Mouse (Mus musculus) adrenal gland, adult (tissue): ENCODE measurements at regions not wholly inside any gene's neighbourhood (a gene's known extent, or its start where the extent isn't known, plus 50 kb on each side); places are given as distances from the start of the nearest gene placed in this dataset.
"Not testable (repeated sequence)": the region's sequence is repeated elsewhere in the genome, so short reads cannot be mapped to it uniquely, and the experiment has no call there.

Experiments used
- DNase-seq, 2 experiments: peaks; one replicate each; pipeline ENCODE4 v3.0.0; 2022 to 2023; ENCODE audit warnings: low spot score in 1 of 2; ENCODE audit not compliant: inconsistent age in 2 of 2

DNA sequence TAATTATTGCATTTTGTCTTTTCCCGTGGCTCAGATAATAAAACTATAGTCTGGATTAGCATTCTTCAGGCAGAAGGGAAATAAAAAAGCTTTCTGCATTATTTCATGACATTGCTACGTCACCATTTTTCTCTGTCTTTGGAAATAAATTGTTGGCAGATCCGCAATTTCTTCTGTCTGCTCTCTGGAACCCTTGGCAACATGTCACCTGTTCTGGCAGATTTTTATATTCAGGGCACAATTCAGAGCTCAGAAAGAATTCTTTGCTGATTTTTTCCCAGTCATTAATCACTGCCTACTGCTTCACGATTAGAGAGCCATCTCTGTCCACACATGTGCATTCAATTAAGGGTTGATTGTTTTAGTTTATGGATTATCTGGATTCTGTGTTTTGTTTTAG lies 460.5 kb downstream of the Cdh8 start:
- no peak for DNase-seq

DNA sequence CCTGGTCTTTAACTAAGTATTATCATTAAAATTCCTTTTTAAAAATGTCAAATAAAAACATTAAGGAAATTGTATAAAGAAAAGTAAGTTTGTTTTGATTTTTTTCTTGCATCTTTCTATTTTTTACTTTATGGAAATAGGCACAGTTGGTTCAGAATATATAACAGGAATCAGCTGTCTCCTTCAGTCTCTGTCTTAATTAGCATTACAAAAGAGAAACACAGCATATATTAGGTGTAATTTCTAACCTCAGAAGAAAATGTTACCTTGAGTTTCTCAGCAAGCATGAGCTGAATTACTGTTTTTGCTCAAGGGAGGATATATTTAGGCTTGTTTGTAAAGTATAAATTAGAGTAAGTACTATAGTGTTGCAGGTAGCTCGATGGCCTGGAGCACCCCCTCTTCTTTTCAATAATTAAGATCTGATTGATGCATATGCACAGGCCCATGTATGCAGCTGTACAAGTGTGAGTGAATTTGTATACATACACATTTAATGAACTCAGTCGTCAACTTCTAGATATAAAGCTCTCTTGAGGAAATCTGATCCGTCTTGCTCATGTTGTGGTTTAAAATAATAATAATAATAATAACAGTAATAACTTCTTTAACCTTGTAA lies 503.0 kb downstream of the Cdh8 start:
- no peak for DNase-seq

DNA sequence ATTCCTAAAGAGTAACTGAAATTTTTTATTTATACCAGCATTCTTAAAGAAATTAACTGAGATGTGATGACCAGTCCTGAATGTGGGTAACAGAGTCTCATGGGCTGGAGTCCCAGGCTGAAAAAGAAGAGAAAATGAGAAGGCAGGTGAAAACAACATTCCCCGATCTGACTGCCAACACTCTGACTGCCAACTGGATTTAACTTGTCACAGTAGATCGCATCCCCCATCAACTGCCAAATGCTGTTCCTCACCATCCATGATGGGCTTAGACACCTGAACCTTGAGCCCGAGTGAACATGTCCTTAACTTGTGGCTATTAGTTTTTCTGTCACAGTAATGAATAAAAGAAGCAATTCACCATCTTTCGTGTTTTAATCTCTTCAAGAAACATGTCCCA lies 522.9 kb downstream of the Cdh8 start:
- DNase-seq, result no peak

DNA sequence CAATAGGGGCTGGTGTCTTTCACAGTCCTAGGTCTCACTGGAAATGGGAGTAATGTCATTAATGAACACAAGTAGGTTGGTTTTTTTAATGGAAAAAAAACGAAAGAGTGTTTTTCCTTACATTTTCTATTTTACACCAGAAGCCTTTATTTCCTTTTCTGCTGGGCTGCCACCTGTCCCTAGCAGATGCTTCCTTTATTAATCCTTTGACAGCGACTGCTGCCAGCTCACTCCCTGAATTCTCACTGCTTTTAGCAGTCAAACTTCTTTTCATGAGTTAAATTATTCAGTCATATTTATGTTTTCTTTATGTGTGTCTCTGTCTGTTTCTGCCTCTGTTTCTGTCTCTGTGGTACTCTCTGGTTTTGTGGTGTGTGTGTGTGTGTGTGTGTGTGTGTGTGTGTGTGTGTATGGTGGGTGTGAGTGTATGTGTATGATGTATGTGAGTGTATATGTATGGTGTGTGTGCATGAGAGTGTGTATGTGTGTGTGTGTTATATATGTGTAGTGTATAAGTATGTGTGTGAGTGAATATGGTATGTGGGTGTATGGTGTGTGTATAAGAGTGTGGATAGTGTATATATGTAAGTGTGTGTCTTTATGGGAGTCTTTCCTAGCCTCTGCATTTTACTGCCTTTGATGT lies 554.5 kb downstream of the Cdh8 start:
- no peak for DNase-seq

DNA sequence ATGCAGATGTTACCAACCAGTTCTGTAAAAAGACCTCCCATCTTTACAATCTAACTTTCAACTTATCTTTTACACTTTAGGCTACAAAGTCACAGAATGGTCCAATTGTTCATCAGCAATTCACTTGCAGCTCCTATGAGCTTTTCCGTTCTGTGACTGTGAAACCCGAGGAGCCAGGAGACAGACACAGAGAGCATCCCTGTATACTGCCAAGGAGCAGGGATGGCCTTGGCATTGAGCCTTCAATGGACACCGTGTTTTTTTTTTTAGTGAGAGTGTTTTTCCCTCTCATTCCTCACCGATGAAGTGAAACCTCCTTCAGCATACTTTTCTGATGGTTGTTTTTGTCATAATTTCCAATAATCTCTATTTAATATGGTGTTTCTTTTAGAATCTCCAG lies 555.1 kb downstream of the Cdh8 start:
- DNase-seq, result no peak

DNA sequence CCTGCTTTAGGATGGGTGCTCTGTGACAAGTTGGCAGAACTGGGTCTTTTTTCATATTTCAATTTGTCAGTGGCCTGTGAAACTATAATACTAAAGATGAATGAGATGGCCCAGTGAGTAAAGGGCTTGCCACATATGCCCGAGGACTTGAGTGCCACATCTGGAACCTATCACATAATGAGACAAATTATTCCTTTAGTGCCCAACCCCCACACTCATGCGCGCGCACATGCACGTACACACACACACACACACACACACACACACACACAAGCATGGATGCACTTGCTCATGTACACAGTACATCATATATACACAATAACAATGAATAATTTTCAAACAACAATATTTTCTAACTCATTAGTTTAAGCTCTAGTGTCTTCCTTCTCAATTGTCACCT lies 555.9 kb downstream of the Cdh8 start:
- DNase-seq, result no peak

DNA sequence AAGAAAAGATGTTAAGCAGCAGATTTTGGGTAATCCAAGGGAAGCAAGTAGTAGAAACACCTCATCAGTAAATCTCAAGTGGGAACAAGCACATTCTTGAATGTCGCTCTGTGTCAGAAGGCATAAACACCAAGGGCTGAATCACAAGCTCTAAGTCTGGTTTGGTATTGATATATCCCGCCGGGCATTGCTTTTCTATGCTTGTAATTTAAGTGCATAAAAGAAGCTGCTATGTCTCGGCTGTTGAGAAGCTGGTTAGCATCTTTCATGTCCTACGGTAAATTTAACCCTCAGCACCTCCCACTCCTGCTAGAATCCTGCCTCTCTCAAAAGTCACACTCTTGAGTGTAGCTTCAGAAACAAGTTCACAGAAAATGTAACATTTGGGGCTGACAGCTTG lies 586.8 kb downstream of the Cdh8 start:
- no peak for DNase-seq

DNA sequence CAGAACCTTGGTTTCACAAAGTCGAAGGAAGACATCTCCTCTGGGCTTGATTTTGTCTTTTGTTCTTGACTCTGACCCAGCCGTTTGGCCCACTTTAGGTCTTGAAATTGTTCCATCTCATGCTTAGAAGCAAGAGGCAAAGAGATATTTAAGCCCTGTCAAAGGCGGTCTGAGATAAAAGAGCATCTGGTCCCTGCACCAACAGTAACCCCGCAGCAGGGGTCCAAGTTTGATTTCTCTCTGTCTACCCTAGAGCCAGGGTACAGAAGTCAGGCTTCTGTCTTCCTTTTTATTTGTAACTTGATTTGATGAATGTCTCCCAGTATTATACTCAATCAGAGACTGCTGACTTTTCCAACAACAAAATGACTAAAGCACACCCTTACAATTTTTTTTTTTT lies 587.3 kb downstream of the Cdh8 start:
- no peak for DNase-seq

DNA sequence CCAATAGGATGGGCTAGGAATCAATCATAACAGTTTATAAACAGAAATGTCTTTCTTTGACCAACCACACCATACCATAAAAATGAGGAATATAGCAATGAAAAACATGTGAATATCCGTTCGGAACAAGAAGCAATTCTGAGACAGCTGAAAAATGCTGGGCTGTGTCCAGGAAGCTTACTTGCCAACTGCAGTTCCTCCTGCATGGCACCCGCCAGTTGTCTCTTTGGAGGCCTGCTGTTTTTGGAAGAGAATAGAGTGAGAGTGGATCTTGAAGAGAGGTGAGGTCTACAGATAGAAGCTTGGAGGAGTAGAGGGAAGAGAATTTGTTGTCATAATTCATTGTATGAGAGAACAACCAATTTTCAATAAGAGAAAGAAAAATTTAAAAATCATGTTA lies 604.3 kb downstream of the Cdh8 start:
- no peak for DNase-seq

DNA sequence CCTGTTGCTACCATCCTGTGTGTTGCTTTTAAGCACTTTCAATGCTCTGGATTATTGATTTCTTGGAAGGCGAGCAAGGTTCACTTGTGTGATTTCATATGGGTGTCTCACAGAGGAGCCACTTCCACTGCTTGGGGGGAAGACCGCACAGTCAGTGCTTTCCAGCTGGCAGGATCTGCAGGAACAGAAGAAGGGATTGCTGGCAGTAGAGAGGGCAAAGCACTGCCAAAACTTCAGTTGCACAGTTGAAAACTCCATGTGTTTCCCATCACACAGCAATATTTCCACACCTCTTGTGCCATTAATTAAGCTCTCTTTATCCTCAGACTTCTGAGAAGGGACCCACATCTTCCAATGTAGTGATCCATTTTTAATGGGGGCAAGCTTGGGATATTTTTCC lies 618.8 kb downstream of the Cdh8 start:
- DNase-seq, result no peak

DNA sequence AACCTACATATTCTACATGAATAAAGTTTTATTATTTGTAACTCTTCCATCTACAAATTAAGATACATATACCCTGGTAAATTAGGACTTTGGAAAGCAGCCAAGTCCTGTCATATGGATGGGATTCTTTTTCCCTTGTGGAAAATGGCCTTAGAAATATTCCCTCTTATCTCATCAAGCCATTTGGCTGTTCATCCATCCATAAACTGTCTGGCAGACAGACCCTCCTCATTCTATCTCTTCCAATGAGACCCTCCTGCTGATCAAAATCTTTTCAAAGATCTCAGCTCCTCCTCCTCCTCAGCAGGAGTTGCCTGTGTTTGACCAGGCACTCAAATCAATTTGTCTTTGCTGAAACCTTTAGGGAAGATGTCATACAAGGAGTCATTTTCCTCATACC lies 649.2 kb downstream of the Cdh8 start:
- DNase-seq, result no peak

DNA sequence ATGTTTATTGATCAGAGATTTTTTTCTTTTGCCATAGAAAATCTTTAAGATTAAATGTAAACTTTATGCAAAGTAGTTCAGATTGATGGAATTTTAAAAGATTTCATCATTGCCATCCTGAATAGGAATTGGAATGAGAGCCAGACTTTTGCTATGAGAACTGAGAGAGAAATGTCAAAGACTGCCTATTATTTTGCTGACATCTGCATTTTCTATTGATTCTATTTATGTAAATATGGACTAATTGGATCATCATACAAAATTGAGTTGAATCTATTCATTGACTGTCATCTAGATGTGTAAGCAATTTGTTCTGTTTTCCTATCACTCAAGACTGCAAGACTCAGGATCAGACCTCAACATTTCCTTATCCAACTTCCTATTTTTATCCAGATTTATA lies 659.7 kb downstream of the Cdh8 start:
- DNase-seq, result no peak

DNA sequence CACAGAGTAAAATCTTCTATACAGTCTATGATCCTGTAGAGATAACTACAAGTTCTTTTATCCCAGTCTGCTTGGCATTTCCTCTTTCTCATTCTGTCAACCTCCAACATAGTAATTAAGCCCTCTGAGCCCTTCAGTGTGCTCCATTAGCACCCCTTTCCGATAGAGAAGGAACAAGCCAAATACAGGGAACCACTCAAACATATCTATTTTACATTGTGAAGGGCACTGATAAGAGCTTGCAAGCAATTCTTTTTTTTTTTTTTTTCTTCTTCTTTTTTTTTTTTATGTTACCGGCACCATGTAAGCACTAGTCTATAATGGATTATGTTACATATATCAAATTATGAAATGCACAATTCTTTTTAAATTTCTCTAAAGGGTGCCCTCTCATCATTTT lies 660.5 kb downstream of the Cdh8 start:
- DNase-seq, result no peak

DNA sequence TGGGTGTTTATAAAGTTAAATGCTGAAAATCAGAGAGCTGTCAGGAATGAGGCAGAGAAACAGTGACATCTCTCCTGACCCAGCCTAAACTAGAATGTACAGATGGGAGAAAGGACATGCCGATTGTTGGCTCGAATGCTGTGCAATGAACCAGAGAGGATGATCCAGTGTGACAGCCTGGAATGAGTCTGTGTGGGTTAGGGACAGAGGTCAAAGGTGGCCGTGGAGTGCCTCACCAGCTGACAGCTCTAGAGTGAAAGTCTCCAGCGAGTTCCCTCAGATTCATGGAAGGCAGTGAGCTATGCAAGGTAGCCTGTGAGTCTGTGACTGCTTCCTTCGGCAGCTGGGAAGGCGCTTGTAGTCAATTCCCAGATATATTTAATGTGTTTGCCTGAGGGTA lies 663.9 kb downstream of the Cdh8 start:
- no peak for DNase-seq

DNA sequence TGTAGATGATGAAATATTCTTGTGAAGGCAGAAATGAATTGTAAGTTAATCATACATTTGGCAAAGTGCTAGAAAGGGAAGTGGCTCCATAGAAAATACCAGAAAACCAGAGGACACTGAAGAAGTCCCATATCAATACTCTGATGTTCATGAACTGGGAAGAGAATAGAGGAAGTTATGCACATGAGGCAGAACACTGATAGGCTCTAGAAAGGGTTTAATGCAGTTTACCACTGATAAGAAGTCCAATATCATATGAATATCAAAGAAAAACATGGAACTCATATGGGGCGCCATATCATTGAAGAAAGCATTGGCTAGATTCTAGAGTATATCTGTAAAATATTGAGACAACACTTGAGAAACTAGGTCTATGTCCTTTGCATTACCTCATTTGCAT lies 708.5 kb downstream of the Cdh8 start:
- DNase-seq, result no peak

DNA sequence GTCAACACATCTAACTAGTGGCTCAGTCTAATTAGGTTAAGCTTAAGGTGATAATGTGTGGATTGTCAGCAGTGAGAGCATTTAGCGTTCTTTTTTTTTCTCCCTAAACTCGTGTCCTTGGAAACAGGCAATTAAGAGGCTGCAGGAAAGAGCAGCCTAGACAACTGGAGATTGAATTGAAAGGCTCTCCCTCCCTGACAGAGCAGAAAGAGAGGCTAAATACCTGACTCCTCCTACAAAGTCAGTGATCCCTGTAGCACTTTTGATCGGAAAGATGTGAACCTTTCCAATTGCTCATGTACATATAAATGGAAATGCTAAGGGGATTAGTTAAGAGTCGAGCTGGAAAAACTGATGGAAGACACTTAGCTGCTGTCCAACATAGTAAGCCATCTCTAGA lies 710.1 kb downstream of the Cdh8 start:
- DNase-seq, result no peak

DNA sequence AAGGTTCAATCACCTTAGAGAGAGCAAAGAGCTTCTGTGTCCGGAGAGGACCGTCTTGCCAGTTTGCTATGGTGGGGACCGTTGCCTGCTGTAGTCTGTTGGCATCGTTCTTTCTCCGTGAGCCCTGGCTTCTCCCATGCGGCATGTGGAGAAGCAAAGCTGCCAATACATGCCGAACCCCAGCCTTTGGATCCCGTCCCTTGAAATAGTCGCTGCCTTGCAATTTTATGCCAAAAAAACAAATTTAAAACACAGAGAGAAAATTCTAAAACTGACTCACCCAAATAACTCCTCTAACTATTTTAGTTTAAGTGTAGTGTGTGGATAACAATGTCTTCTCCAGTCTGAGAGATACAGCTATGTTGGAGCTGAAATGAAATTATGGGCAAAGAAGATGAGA lies 731.1 kb downstream of the Cdh8 start:
- no peak for DNase-seq

DNA sequence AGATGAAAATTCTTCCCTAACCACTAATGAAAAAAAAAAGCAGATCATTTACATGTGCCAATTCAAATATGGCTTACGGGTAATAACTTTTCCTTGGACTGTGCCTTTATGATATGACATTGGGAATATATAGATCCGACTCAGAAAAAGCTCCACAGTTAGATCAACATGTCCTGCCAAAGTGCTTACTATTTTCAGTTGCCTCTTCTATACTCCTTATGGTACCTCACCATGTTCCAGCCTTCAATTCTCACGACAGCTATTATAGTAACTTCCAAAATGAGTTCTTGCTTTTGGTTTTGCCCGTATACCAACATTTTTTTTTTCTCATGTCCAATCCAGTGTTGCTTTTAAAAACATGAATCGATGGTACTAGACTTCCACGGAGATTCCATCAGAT lies 731.7 kb downstream of the Cdh8 start:
- no peak for DNase-seq

DNA sequence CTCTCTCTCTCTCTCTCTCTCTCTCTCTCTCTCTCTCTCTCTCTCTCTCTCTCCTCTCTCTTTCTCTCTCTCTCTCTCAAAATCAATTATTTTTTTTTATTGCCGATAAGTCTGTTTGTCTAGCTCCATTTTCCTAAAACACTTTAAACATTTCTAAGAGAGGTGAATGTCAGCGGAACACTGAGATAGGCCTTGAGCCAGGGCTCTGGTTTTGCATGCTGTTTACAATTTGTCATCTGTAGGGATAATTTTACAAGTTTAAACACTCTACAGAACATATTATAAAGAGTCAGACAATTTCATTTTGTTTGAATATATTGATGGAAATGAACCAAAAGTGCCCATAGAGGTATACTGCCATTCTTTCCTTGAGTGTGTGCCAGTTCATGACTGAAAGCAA lies 736.2 kb downstream of the Cdh8 start:
- no peak for DNase-seq

DNA sequence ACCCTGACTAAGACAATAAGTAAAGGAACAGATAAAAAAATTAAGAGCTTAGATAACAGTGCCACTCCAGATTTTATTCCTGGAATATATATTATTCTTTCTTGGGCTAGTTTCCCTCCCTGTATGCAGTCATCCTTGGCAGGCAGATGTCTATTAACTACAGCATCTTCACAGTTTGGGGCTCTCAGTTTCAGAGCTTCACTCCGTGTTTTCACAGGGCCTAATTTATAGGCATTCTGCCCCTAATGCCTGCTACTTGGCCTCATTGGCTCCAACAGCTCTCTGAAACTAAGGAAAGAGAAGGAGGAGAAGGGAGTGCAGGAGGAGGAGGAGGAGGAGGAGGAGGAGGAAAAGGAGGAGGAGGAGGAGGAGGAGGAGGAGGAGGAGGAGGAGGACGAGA lies 757.0 kb downstream of the Cdh8 start:
- no peak for DNase-seq

DNA sequence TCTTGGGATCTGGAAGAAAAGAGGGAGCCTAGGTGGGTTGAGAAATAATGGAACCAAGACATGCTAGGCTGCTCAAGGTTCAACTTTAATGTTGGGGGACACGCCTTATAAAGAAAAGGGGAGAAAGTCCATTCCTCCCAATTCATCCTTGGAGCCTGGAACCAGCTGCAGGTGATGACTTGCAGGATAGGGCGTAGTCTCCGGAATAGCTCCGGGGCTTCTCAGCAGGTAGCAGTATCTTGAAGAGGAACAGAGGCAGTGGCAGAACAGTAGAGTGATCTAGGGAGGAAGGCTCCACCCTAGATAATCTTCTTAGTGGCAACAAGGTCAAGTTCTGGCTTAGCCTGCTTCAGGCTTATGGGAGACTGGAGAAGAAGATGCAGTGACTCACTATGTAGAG lies 764.0 kb downstream of the Cdh8 start:
- DNase-seq, result not testable (repeated sequence)

DNA sequence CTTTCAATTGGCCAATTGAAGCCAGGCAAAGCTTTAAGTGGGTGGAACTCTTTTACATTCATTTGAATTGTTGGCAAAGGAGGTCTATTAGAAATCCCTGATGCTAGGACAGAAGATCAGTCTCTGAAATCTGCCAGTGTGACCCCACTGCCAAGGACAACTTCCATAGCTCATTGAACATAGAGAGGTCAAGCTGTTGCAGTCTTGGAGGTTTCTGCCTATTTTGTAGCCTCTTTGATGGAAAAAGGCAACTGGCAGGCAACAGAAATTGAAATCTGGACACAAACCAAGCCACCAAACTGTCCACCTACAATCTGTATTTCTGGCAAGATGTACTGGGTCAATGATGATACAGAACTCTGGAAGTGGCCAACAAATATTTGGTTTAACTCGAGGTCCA lies 765.3 kb downstream of the Cdh8 start:
- no peak for DNase-seq

DNA sequence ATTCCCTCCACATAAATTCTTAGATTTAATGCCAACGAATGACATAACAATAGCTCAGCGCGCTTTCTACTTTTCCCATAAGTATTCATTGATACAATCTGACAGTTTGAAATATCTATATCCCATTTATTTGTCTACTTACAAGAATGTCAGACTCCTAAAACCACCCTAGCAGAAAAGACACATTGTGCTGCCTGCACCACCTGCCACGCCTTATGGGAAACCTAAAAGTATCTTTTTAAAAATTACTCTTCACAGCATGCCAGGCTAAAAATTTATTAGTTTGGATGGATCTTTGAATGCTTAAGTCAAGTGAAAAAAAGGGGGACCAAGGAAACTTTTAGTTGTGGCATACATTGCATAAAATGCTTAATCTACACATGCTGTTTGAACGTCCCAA lies 788.1 kb downstream of the Cdh8 start:
- no peak for DNase-seq
